In genomic region chr17:35320327-35321081, GRCm38 (mm10) we compare ENCODE assay signal across 8 mouse cellular contexts. TPM values are rescaled to one million over a fixed set of nuclear protein-coding genes. Genes with fewer than 3 reads are reported as not detected.
DNase-seq lines count a peak whose midpoint lies in the region; ATAC-seq and TF ChIP-seq lines count a peak whose summit lies in the region.

Gene H2-Q1 (plus strand): TSS chr17:35320405.

- H3K36me3 ChIP-seq in kidney, embryonic 14.5 days (ENCODE audit: control insufficient read depth, insufficient read depth, low read length) = no peaks in the 10 kb centered on the region
- no peaks in the 10 kb centered on the region for H3K36me3 ChIP-seq in hindbrain, postnatal 0 days (ENCODE audit: insufficient read depth, low read length)
- no peaks in the 10 kb centered on the region for H3K36me3 ChIP-seq in midbrain, embryonic 16.5 days (ENCODE audit: control insufficient read depth, insufficient read depth, low read length)

- no peak within 1 kb of the TSS for H3K27ac ChIP-seq in kidney, embryonic 14.5 days (ENCODE audit: low read depth, low read length)
- no peak within 1 kb of the TSS for H3K27ac ChIP-seq in hindbrain, postnatal 0 days
- no peak within 1 kb of the TSS for H3K27ac ChIP-seq in midbrain, embryonic 16.5 days (ENCODE audit: low read length)

- TF ChIP-seq CTCF in hindbrain, postnatal 0 days (IDR thresholded peaks at IDR 0.05; ENCODE audit: low read depth) = no peak

- intact Hi-C loops in gastrocnemius, postnatal 14 days (cut with DNase I; ENCODE audit: low total_unique reads) = no loop called here

- H3K4me2 ChIP-seq in kidney, embryonic 14.5 days (replicated peaks; ENCODE audit: low read depth, low read length) = peak within 1 kb of the TSS; percentile 72
- peak within 1 kb of the TSS; percentile 58 for H3K4me2 ChIP-seq in hindbrain, postnatal 0 days (ENCODE audit: low read depth, low read length)
- peak within 1 kb of the TSS; percentile 60 for H3K4me2 ChIP-seq in midbrain, embryonic 16.5 days (ENCODE audit: low read length)

- H3K4me3 ChIP-seq in kidney, embryonic 14.5 days (ENCODE audit: low read length) = peak within 1 kb of the TSS; percentile 37
- H3K4me3 ChIP-seq in hindbrain, postnatal 0 days (ENCODE audit: low read length) = peak within 1 kb of the TSS; percentile 34
- H3K4me3 ChIP-seq in midbrain, embryonic 16.5 days (ENCODE audit: low read depth, low read length) = peak within 1 kb of the TSS; percentile 21

- no peak for DNase-seq in kidney, adult 8-10 months
- peak; percentile 38 for DNase-seq in embryo, embryonic 10 days (ENCODE audit: low spot score)
- no peak for DNase-seq in hindbrain, postnatal 0 days (ENCODE audit: low spot score)
- DNase-seq in urinary bladder, postnatal 36 days (ENCODE audit: low spot score in 2 of 2) = no peak
- DNase-seq in gastrocnemius, postnatal 14 days = no peak

- WGBS in kidney, embryonic 14.5 days = 2% methylated on average over 55 of the region's 55 CpGs
- WGBS in hindbrain, postnatal 0 days = 1% methylated on average over 47 of the region's 55 CpGs
- 1% methylated on average over 52 of the region's 55 CpGs for WGBS in midbrain, embryonic 16.5 days

- H3K9me3 ChIP-seq in kidney, embryonic 14.5 days (ENCODE audit: control insufficient read depth, low read length) = no peaks in the 10 kb centered on the region
- no peaks in the 10 kb centered on the region for H3K9me3 ChIP-seq in hindbrain, postnatal 0 days (ENCODE audit: low read length)
- H3K9me3 ChIP-seq in midbrain, embryonic 16.5 days (replicated peaks; ENCODE audit: control insufficient read depth, low read length, poor library complexity, severe bottlenecking) = no peaks in the 10 kb centered on the region

- H3K9ac ChIP-seq in kidney, embryonic 14.5 days (ENCODE audit: low read depth, low read length) = peak within 1 kb of the TSS; percentile 23; the same call in 1 of the 2 replicates
- H3K9ac ChIP-seq in hindbrain, postnatal 0 days (replicated peaks; ENCODE audit: low read length) = no peak within 1 kb of the TSS
- H3K9ac ChIP-seq in midbrain, embryonic 16.5 days (ENCODE audit: low read depth, low read length) = peak within 1 kb of the TSS; percentile 15; the same call in 1 of the 2 replicates

- ATAC-seq in kidney, embryonic 14.5 days (ENCODE audit: low FRiP score, low TSS enrichment) = no peak
- ATAC-seq in hindbrain, postnatal 0 days = no peak
- no peak for ATAC-seq in midbrain, embryonic 16.5 days
- ATAC-seq in cerebellum, adult (ENCODE audit: insufficient number of reproducible peaks, low FRiP score, low TSS enrichment) = no peak

- H3K4me1 ChIP-seq in kidney, embryonic 14.5 days (ENCODE audit: control insufficient read depth, insufficient read depth, low read length) = 0 out of 2 replicates have a peak, but pooled peaks cover 6% of the 10 kb centered on the region
- no peaks in the 10 kb centered on the region for H3K4me1 ChIP-seq in hindbrain, postnatal 0 days (ENCODE audit: insufficient read depth, low read length)
- peaks cover 5% of the 10 kb centered on the region; the same call in 1 of the 2 replicates for H3K4me1 ChIP-seq in midbrain, embryonic 16.5 days (ENCODE audit: control insufficient read depth, insufficient read depth, low read length)

- peaks cover 24% of the 10 kb centered on the region for H3K27me3 ChIP-seq in kidney, embryonic 14.5 days (ENCODE audit: control insufficient read depth, insufficient read depth, low read length)
- H3K27me3 ChIP-seq in hindbrain, postnatal 0 days (ENCODE audit: insufficient read depth, low read length) = peaks cover 19% of the 10 kb centered on the region; the same call in 1 of the 2 replicates
- H3K27me3 ChIP-seq in midbrain, embryonic 16.5 days (ENCODE audit: control insufficient read depth, insufficient read depth, low read depth, low read length) = peaks cover 15% of the 10 kb centered on the region

RNA-seq across cellular contexts. Expression of gene H2-Q1, which starts in this region (rescaled TPM):
- polyA plus RNA-seq in kidney, embryonic 14.5 days (2014; fragmentation: Nextera tagmentation; extraction: Ambion mirVana) = not detected in 2 replicates
- total RNA-seq in hindbrain, postnatal 0 days (2014; rRNA removed) = 0.42 and 0.68 TPM in 2 replicates
- 1.4 and 1.5 TPM in 2 replicates for polyA plus RNA-seq in hindbrain, postnatal 0 days (2015; fragmentation: Nextera tagmentation; extraction: Ambion mirVana)
- polyA plus RNA-seq in midbrain, embryonic 16.5 days (2015; fragmentation: Nextera tagmentation; extraction: Ambion mirVana) = 0.38 and 0.52 TPM in 2 replicates
- total RNA-seq in gastrocnemius, postnatal 14 days (2021) = under 1 TPM; 0.18 to 0.47 TPM
